Mouse (Mus musculus) brain, embryonic 18.5 days (tissue): ENCODE data around the gene Prdx2.

ENCODE experiments used
- DNase-seq: peaks from one replicate; pipeline ENCODE4 v3.0.0-alpha.2; 2012; ENCODE audit warnings: low read depth, low spot score

Gene Prdx2

DNA sequence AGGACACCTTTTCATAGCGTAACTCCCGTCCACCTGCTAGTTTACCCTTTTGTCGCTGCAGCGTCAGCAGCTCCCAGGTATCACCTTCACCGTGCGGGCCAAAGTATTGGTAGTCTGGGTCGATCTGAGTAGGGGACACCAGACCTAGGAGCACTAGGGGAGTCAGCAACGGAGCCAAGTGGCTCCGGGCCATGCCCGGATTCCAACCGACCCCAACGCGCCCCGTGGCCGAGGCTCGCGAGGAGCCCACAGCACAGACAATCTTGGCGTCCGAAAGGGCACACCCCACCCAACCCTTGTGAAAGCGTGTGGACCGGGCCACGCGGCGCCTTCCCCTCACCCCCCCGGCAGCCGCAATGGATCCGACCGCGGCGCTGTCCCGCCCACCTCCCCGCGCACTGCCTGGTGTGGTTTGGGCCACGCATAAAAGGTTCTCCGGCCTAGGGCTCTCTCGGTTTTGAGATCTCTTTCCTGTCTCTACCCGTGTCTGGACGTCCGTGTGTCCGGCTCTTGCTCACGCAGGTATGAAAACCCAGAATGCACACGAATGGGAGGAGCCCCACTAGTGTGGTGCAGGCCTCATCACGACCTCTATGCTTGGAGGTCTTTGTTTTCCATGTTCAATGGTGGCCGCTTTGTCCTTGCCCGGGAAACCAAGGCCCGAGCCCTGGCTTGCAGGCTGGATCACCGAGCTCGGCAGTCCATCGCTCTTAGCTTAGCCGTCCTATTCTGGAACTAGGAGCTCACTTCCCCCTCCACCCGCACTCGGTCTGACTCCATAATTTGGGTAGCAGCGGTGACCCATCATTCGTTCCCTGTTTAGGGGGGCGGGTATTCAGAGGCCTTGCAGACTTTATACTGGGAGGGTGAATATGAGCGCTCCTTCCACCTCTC is at the start of gene Prdx2, which contains the start of the genes Gm49661 and Rnaseh2a:
Gene Prdx2 (plus strand): TSS at position 347 of the 894 bp plus-strand sequence.
Gene Gm49661 (minus strand): TSS at position 193 of the 894 bp plus-strand sequence.
Gene Rnaseh2a (minus strand): TSS at position 527 of the 894 bp plus-strand sequence.
- DNase-seq, result no peak

DNA sequence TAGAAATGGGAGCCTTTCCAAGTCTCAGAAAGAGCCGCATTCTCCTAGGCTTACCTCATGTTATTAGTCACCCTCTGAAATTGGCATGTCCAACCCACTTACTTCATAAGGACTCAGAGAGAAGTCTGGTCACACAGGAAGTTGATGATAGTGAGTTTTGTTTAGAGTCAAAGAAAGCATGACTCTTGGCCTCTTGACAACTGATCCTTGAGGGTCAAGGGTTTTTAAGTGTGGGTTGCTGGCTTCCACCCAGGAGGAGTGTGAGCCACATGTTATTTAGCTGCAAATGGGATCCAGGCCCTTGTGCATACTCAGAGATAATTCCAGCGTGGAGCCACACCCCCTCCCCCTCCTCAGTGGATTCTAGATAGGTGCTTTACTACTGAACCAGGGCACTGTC is 47.8 kb upstream of the Prdx2 start:
- DNase-seq, result no peak

DNA sequence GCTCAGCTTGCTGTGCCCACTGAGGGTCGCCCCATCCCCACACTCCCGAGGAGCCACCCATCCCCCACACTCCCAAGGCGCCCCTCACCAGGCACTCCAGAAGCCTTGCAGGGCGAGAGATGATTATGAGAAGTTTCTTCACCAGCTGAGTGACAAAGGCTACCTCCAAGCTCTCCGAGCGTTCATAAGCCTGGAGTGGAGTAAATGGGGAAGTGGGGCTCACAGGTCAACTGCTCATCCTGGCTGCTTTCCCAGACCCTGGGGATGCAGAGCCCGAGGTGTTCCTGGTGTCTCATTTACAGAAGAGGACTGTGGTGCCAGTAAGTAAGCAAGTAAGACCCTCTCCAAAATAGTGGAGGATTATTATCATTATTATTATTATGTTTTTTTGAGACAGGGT is 43.8 kb upstream of the Prdx2 start:
- DNase-seq, result no peak

DNA sequence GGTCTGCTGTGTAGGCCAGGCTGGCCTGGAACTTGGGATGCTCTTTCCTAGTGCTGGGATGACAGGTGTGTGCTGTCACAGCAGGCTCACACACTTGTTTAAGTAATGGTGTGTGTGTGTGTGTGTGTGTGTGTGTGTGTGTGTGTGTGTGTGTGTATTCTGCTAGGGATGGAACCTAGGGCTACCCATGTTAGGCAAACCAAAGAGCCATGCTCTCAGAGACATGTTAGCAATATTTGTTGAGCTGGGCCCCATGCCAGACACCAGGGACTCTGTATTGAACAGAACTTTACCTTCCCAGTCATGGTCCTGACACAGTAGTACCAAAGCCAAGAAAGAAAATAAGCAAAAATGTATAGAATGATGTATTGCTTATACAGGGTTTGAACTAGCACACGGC is 41.9 kb upstream of the Prdx2 start:
- DNase-seq, result no peak

DNA sequence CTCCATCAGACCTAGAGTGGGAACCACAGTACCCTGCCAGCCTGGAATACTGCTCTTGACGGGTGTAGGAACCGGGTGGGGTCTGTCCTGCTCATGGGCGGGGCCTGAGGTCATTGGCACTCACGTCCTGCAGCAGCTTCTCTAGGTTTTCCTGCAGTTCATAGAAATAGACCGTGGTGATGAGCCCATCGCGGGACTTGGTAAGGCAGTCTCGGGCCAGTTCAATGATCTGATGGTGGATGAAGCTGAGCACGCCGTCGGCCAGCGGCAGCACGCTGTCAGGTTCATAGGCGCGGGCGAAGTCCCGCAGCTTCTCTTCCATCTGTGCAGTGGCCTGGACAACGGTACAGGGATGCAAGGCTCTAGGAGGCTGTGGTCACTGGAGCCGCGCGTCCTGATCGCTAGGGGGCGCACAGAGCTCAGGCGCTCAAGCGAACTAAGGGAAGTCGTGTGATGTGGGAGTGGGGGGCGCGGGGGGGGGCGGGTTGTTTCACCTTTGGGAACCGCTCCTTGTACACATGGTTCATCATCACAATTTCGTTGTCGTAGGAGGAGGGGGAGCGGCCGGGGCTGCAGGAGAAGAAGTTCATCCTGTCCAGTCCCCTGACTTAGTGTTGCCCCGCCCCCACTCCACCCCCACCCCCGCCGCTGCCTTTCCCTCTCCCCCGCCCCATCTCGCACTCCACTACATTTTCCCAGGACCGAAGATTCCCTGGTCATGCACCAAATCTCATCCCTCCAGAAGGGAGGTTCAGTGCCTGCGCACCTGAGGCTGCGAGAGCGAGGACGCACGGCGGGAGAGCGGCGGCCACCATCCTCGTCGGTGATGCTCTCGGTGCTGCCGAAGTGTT is 40.7 kb upstream of the Prdx2 start:
- DNase-seq, result no peak

DNA sequence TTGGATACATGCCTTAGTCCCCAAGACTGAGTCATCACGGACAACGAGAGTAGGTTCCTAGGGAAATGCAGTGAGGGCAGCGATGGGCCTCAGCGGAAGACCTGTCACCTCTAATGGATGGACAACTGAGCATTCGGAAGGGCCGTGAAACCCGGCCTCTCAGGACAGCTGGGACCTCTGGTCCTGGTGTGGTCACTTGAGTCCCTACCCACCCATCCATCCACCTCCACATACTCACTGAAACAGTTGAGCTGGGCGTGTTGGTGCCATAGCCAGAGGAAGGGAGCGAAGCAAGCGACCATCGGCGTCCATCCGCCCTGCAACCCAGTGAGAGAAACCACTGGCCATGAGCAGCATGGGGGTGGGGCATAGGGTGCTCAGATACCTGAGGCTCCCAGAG is 38.8 kb upstream of the Prdx2 start:
- no peak for DNase-seq

DNA sequence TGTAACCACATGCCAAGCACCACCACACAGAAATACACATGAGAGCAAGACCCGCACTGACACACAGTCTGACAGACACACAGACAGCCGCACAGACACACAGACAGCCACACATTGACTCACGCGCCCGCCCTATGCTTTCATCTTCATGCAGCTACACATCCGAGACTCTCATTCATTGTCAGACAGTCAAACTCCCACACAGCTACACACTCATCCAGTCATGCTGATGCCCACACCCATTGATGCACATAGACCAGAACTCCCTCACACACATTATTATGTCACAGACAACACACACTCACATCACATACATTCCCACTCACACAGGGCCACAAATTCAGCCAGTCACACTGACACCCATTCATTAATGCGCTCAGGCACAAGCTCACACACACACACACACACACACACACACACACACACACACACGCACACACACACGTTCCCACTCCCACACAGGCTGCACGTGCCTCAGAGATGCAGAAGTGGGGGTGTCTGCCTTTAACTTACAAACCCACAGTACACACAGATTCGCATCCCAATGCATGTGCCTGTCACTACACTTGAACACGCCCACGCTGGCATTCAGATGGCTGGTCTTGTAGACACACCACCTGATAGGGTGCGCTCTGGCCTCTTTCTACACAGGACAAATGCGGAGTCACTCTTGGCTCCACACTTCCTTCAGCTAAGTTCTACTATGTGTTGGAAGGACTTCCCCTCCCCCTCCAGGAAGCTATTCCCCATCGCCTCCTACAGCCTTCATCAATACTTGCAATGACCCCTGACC is 35.4 kb upstream of the Prdx2 start:
- DNase-seq, result no peak

DNA sequence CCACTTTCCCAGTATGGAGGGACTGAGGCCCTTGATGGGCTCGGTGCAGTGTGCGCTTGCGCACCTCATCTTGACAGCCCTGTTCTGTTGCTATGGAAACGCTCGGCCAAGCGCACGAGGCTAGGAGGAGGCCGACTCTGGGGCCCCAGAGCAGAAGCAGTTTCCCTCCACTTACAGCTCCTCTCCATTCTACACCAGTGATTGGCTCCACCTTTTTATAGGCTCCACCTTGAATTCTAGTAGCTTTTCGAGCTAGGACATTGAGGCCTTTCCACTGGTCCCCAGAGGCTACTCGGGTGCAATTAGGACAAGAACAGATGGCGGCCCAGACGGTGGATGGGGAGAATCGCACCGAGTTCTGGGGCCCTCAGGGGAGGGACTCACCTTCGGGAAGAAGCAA is 34.5 kb upstream of the Prdx2 start:
- DNase-seq, result no peak

DNA sequence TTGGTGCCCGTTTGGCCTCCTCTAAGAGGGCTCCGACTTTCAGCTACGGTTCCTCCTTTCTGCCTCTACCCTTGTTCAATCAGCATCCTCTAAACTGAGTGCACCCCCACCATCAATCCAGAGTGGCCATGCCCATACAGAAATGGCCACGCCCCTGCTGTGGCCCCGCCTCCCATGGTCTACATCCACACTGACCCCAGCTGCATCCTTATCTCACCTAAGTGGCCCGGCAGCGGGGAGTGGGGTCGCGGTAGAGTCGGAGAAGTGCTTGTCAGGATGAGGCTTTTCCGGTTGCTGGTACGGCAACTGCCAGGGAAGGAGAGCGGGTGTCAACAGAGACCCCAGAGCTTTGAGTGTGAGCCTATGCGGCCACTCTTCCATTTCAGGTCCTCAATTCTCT is 33.9 kb upstream of the Prdx2 start:
- DNase-seq, result no peak

DNA sequence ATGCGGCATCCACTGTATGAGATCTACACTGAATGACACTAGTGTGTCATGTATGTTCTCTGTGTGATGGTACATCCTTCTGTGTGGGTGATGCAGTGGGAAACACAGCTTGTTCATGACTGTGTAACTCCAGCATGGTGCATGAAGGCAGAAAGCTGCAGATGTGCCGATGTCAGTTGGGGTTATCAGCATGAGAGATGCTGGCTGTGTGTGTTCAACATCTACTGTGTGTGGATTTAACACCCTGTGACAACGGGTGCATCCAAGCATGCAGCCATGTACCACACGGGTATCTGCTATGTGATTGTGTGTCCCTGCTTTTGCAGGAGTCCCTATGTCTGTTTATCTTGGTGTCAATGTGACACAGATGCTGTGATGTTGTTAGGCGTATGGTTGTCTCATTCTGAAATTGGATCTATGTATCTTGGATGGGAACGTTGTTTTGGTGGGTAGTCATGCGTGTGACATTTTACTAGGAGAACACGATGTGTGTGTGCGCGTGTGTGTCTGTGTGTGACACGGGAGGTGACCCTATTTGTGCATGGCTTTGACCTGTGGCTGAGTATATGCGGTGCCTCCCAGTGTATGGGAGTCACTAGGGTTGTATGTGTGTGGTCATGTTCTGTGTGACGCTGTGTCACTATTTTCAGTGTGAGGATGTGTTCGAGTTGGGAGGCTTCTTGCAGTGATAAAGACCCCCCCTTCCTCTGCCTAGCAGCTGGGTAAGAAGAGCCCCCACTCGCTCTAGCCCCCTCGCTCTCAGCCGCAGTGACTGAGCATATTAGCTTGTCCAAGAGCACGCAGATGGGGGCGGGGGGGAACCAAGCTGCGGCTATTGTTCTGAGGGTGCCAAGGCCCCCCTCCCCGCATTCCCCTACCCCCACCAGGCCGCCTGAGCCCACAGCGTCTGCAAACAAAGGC is 33.1 kb upstream of the Prdx2 start:
- DNase-seq, result no peak

DNA sequence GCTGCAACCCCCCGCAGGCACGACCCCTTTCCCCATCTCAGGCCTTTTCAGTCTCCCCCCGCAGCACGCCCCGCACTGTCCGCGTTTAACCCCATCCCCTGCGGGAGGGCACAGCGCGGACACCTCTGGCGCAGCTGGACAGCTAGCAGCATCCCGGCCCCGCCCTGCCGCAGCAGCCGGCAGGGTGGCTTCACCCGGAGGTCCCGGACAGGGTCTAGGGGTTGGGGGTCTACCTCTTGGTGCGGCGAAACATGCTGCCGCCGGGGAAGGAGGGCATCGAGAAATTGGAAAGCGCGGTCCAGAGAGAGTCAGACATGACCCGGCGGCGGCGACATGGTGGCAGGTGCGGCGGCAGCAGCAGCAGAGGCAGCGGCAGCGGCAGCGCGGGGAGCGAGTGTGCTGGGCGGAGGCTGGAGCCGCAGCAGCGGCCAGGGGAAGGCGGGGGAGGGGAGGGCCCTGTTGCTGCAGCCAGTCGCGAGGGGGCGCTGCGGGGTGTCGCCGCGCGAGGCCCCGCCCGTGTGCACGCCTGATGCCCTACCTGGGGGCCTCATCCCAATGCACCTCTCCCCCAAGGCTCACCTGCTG is 32.3 kb upstream of the Prdx2 start, which contains the start of gene Mast1:
Gene Mast1 (minus strand): TSS at position 398 of the 585 bp plus-strand sequence.
- DNase-seq, result no peak

DNA sequence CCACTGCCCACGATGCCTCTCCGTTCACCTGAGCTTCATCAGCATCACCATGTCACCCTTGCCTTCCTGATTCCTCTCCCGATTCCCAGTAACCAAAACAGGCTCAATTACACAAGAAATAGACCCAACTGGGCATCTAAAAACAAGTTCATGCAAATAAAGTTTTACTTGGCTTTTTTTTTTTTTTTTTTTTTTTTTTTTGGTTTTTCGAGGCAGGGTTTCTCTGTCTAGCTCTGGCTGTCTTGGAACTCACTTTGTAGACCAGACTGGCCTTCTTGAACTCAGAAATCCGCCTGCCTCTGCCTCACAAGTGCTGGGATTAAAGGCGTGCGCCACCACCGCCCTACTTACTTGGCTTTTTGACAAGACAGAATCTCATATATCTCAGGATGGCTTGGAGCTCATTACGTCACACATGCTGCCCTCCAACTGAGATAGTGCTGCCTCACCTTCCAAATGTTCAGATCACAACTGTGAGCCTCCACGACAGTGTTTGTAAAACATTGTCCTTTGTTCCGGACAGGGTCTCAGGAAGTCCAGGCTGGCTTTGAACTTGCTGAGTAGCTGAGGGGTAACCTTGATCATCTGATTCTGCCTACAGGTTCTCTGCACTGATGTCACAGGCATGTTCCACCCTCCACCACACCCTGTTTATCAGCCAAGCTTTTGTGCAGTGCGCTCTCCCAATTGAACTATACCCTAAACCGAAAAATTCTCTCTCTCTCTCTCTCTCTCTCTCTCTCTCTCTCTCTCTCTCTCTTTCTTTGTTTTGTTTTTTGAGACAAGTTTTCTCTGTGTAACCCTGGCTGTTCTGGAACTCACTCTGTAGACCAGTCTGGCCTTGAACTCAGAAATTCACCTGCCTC is 31.5 kb upstream of the Prdx2 start:
- DNase-seq, result no peak

DNA sequence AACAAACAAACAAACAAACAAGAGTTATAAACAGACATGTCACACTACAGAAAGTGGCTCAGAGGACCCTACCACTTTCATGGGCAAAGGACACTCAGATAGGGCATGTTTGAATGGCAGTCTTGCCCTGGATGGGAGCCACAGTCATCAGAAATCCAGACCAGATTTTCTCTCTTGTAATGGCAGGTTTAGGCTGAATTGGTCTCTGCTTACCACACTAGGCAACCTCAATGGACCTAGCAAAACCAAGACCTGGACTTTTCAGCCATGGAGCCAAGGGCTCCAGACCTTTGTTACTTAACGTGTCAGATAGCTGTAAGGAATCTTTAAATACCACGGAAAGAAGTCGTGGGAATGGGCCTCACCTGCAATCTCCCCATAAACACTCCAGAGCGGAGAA is 25.7 kb upstream of the Prdx2 start:
- no peak for DNase-seq

DNA sequence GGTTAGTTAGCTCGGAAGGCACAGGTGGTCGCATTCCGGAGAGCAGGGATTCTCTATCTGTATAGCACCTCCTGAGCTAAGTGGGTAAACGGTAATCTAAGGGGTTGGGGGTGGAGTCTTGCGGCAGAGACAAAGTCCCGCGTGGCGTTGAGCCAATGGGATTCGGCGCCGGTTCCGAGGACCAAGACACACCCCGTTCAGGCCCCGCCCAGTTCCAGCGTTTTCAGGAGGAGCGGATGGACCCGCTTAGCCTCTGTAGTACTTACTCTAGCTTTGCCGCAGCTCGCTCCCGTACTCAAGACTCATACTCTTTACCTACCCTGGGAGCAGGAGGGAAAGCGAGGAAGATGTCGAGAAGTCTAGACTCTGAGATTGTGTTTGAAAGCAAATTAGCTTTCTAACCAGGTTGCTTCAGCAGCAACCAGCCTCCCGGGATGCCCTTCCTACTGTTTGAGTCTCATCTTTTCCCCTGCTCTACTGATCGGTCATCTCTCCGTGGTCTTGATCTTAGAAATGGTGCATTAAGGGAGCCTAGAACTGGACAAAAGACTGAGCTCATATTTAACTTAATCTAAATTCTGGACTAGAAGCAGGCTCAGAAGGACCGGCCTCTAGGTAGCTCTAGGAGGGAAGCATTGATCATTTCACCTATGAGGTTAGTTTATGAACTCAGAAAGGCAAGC is 24.8 kb upstream of the Prdx2 start:
- DNase-seq, result no peak

DNA sequence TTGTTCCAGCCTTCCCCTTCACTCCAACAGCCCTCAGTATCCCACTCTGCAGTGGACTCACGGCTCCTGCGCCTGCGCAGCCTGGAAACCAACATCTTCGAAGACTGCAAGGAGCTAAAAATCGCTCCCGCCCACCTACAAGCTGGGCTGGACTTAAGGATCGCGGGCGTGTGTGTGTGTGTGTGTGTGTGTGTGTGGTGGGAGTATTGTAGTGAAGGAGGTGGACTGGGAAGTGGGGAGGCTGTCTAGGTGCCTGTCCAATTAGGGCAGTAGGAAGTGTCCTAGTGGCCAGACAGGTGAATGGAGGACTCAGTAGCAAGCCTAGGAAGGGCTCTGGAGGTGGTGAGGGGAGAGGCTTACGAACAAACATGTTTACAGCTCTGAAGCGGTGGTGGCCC is 24.2 kb upstream of the Prdx2 start:
- DNase-seq, result no peak

DNA sequence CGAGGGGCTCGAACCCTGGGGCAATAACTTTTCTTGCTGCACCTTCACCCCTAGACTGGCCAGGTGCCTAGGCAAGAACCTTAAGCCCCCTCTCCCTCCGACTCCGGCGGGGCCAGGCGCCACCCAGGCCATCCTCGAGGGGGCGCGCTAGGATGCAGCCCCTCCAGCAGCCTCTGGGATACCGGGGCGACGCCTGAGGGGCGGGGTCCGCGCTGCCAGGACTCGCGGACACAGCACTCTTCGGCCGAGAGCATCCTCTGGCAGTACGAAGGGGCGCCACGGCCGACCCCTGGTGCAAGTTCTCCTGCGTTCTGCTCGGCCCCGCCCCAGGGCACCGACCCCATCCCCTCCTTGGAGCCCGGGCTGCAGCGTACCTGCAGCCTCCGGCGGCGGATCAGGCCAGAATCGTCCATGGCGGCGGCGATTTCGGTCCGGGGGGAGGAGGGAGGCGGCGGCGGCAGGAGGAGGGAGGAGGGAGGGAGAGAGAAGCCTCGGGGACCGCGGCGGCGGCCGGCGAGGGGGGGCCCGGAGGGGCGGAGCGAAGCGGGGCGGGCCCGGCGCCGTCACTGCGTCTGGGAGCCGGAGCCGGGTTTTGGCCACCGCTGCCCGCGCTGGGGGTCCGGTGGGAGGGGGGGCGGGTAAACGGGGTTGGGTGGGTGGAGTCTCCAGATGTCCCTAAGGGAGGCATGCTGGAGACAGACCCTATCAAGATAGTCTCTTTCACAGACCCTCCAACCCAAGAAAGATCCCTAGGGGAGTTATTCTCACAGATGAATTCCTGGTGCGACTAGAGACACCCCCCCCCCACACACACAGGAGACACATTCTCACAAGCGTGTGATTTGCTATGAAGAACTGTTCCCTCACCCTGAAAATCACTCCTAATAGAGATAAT is 23.5 kb upstream of the Prdx2 start:
- DNase-seq, result no peak

DNA sequence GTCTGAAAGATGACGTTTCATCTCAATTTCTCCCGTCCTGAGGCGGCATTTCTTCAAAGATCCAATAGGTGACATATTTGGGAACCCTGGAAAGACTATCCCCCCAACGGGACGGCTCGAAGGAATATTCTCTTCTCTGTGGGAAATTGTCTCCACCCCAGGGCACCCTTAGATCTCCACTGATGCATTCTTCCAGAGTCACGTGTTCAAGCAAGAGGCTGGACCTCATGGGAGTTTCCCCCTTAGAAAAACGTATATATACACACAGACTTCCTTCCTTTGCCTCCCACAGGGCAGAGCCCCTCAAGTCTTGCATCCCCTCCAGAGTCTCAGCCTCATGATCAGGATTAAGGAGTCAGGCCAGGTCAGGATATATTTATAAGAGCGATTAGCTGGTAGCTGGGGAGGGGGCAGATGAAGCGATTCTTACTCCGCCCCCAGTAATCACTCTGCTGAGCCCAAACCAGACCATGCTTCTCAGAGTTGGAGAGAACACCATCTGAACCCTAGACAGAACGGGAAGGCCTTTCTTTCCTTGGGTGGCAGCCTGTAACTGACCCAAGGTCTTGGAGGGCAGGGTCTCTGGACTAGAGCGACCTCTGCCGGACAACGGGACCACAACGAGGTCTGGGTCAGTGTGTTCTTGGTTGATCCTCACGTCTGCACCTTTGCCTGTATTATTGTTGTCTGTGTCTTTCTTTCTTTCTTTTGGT is 22.7 kb upstream of the Prdx2 start, which contains the start of gene Rtbdn:
Gene Rtbdn (plus strand): TSS at position 464 of the 713 bp plus-strand sequence.
- DNase-seq, result no peak
